Mouse (Mus musculus) embryonic fibroblast, embryonic 13.5 days (primary cell): ENCODE results near the gene Map3k13.

Experiments used
- CTCF ChIP-seq: IDR thresholded peaks from 2 replicates; pipeline ENCODE4 v1.5.1; 2011; ENCODE audit warnings: mild to moderate bottlenecking, control low read depth, low read length, moderate library complexity, borderline replicate concordance; ENCODE audit not compliant: insufficient read depth
- POLR2A ChIP-seq: IDR thresholded peaks from 2 replicates; pipeline ENCODE4 v1.6.1; 2011; ENCODE audit warnings: low read depth, mild to moderate bottlenecking, control low read depth, low read length, moderate library complexity

DNA sequence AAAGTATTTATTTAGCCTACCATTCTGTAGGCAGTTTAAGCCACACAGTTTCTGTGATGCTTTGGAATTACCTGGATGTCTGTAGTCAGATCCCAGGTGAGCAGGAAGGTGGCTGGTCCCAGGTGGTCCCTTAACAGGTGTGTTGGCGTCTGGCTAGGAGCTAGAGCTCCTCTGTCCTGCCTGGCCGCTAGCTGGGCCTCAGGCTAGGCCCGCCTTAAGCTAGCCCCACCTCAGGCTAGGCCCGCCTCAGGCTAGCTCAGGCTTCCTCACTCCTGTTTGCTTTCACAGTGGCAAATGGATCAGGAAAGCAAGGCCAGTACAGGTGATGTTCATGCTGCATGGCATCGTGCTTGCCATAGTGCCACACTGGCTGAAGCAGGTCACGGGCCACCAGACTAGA is 112.8 kb downstream of the Map3k13 start:
- TF ChIP-seq CTCF (no peak), POLR2A (no peak)
